Mouse (Mus musculus) erythroblast, adult 5-6 weeks (primary cell): Measurements from ENCODE around the gene Ptger3. TPM values are rescaled to one million over a fixed set of nuclear protein-coding genes. Genes with fewer than 3 reads are reported as not detected.

ENCODE experiments used
- ATAC-seq: replicated peaks from 2 replicates; pipeline ENCODE4 v1.8.0; 2016; ENCODE audit warnings: moderate number of reproducible peaks, mild to moderate bottlenecking, moderate TSS enrichment, inconsistent platforms; ENCODE audit not compliant: poor library complexity, low FRiP score, severe bottlenecking
- total RNA-seq, 2 experiments: library from RNA; stranded (forward) in 1 of 2; stranded (reverse) in 1 of 2; fragments of 150-400 nt in 1 of 2; fragments of 200-764, 138-1000 nt in 1 of 2; gene quantifications; 2 replicates each; pipeline versions ENCODE4 v1.2.3 to v1.2.4; 2015 to 2017; ENCODE audit warnings: low replicate concordance in 2 of 2

Ptger3 gene
- total RNA-seq, 2 experiments from 2014 or later, result 0.19 to 1.5 TPM

DNA sequence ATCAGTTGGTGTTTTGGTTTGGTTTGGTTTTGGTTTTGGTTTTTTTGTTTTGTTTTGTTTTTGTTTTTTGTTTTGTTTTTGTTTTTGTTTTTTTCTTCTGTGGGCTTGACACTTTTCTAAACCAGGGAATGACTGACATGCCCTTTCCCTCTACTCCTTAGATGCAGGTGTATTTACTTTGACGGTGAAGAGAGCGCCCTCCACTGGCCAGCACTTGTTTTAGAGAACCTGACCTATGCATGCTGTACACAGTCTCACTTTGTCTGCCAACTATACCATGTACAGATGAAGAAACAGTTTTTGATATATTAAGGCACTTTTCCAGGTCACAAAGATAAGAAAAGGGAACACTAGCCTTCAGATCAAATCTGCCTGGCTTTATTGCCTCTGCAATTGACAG lies 15.1 kb downstream of the Ptger3 start:
- ATAC-seq, result no peak

DNA sequence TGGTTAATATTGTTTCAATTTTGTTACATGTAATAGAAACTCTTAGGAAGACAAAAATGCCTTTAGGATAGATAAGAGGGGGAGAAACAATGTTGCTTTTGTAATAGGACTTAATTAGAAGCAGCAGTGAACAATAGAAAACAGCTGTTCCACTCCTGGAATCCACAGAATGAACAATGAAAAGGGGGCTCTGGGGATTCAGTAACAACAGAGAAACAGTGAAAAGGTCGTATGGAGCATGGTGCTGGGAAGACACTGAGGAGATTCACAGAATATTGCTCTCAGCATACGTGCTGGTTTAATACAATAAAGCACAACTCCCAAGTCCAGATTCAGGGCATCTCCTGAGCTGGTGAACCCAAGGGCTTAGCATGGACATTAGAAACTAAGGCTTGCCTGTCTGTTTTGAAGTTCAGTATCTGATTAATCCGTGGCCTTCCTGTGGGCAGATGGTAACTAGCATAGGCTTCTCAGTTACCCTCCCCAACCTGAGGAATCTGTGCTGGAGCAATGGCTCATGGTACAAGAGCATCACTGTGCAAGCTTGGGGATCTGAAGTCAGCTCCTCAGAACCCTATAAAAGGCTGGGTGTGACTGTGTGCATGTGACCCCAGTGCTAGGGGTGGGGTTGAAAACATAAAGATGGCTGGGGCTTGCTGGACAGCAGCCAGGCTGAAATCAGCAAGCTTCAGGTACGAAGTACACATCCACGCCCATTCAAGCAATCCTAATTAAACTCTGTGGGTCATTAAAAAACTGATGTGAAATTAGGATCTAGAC lies 16.1 kb downstream of the Ptger3 start:
- ATAC-seq, result peak; percentile 75

DNA sequence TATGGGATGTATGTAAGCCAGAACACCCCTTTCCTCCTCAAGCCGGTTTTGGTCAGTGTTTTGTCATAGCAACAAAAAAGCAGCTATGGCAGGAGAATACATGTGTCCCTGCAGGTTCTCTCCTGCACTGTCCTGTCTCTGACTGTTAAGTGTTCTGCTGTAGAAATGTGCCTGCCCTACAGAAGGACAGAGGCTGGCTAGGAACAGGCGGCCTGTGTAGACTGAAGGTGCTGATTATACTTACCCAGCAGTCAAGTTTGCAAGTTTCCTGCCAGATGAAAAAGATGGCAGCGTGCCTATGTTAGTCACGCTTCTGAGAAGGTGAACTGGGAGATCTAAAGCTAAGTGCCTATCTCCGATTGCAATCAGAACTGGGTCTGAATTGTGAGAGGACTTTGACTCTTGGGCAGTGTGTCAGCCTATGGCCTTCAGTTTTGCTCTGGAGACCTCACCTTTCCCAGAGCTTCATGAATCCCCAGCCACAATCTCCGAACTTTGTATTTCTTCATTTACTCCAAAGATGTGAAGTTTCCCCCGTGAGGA lies 31.2 kb downstream of the Ptger3 start:
- ATAC-seq, result no peak

DNA sequence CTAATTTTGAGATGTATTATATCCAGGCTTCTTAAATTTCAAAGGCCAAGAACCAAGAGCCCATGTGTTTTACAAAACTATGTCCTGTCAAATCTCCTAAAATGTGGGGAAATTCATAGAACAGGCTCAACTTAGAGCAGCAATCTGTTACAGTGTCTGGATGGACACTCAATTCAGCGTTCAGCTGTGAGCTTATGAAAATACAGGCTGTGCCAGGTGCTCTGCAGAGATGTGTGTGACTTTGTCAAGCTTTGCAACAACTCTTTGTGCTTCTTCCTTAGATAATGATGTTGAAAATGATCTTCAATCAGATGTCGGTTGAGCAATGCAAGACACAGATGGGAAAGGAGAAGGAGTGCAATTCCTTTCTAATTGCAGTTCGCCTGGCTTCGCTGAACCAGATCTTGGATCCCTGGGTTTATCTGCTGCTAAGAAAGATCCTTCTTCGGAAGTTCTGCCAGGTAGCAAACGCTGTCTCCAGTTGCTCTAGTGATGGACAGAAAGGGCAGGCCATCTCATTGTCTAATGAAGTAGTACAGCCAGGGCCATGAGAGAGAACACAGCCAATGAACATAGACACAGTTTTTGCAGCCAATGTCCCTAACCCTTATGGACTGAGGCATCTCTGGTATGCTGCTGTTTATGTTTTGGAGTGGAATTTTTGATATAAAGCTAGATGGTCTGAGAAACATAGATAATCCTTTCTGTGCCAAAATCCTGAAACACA lies 38.2 kb downstream of the Ptger3 start:
- ATAC-seq, result no peak

DNA sequence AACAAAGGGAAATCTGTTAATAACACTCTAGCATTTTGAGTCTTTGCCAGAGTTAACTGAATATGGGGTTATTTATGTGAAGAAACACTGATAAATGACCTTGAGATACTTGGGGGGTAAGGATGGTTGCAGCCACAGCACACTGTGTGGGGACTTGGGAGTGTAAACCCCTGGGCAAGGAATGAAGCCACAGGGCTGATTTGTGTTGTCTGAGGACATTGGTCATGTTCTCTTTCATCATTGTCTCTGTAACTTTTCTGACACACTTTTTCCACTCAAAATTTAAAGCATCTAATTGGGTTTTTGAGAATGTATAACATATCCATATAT lies 38.7 kb downstream of the Ptger3 start:
- no peak for ATAC-seq

DNA sequence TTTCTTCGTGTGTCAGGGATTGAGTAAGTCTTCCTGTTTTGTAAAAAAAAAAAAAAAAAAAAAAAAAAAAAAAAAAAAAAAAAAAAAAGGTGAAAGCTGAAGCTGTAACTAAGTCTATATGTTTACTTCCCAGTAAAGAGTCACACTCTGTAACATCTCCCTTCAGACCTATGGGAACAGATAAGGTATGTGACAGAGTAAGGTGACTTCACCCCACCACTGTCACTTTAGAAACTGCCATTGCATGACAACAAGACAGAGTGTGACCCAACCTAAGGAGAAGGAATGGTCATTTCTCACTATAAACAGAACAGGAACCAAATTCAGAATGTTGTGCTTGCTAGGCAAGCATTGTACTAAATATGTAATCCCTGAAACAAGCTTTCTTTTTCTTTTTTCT lies 46.9 kb downstream of the Ptger3 start:
- ATAC-seq, result no peak

DNA sequence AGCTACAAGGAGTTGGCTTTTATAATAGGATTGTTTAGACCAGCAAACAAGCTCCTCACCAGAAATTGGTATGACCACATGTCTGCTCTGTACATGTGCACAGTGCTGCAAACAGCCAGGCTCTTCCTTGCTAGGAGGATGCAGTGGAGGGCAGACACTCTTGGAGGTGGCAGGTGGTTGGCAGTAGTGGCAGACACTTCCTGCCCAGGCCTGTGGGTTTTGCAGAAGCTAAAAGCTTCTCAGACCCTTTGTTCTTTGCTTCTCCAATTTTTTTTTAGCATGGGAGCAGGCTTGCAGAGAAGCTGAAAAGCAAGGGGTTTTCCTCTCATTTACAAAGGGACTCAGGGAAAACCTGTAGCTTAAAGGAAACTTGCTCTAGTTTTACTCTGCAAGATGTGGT lies 50.3 kb downstream of the Ptger3 start:
- no peak for ATAC-seq

DNA sequence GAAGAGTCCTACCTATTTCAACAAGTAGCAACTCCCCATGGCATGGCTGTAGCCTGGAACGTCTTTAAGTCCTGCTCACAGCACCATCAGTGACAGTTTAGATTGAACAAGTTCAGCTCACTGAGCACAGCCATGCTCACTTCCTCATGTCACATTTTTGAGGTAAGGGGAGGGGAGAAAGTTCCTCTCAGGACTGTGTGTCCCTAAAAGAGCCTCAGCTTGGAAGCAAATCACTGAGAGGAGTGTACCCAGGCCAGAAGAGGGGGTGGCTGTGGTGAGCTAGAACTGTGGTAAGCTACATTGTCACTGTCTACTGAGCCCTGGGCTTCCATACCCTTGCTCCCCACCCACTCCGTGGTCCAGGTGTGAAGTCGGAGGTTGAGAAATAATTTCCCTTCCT lies 60.7 kb downstream of the Ptger3 start:
- no peak for ATAC-seq

DNA sequence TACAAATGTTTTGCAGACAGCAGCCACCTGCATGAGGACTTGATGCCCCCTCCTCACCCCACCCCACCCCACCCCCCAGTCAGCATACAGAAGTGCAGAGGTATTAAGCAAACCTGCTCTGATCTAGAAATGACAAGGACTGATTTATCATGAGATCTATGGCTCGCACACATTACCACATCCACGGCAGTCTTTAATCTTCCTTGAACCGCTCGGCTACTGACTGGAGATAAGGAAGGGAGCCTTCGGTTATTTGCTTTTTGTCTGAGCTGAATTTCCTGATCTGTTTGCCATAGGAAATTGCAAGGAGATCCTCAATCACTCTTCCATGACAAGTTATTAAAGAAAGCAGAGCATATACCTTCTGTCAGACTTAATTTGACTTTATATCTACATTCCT lies 64.0 kb downstream of the Ptger3 start:
- no peak for ATAC-seq

DNA sequence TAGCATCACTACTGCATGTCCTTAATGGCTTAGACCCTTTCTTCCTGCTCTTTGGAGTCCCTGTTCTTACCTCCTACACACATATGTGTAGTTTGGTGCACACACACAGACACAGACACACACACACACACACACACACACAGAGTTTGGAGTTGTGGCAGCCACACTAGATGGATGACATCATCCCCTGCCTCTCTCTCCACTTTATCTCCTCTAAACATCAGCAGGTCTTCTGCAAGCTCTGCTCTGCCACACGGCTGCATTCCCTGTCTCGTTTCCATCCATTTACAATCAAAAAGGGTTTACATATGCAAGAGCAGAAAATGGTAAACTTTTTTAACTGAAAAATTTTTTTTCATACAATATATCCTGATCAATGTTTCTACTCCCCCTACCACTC lies 64.7 kb downstream of the Ptger3 start:
- ATAC-seq, result peak; percentile 64

DNA sequence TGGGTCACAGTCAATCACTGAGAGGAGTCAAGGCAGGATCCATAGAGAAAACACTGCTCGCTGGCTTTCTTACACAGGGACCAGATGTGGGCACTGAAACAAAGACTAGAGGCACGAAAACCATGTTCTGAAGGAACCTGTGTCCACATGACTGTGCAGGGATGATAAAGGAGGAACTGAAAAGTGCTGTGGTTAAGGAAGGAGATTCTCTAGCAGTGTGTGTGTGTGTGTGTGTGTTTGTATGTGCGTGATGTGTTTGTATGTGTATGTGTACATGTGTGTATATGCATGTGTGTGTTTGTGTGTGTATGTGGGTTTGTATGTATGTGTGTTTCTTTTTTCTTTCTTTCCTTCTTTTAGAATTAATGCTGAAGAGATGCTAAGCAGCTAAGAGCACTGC lies 67.7 kb downstream of the Ptger3 start:
- ATAC-seq, result no peak

DNA sequence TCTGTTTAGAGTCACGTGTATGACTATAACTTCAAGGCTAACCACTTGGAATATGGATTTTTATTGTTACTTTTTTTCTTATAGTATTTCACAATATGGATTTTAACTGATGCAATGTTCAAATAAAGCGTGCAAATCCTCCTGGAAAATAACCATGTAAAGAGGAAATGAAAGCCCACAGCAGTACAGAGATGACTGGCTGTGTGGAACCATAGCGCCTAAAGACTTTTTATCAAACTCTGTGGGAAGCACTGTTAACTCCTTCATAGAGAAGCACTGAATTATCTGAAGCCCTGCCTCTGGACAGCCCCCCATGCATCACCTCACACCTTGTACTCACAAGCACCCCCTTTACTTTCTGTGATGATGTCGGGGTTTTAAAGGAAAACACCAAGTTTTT lies 69.0 kb downstream of the Ptger3 start:
- no peak for ATAC-seq

DNA sequence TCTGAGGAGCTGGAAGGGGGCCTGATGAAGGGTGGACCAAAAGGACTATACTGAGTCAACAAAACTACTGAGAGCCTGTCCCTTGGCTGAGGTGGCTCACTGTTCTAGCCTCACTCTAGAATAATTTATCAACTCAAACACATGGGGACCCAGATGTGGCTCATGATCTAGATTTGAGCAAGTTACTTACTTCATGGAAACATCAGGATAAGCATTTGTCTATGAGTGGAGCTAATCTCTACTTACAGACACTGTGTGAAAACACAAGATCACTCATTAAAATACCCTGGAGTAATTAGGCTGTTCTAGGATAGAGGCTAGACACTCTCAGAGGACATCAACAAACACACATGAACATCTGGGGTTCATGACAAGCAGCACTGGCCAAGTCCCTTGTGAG lies 70.2 kb downstream of the Ptger3 start:
- ATAC-seq, result peak; percentile 65

DNA sequence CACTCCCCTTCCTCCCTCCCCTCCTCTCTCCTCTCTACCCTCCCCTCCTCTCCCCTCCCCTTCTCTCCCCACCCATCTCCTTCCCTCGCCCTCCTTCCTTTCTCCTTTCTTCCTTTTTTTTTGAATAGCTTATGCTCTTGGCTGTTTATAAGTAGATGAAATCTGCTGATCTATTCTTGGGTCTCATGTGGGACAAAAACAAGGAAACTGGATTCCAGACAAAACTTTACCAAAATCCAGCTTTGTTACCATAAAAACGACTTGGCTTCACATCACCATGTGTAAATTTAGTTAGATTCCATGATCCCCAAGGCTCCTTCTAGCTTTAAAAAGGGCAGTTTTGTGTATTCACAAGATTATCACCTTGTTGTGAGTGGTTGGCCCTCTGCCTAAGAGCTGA lies 70.6 kb downstream of the Ptger3 start:
- ATAC-seq, result no peak

DNA sequence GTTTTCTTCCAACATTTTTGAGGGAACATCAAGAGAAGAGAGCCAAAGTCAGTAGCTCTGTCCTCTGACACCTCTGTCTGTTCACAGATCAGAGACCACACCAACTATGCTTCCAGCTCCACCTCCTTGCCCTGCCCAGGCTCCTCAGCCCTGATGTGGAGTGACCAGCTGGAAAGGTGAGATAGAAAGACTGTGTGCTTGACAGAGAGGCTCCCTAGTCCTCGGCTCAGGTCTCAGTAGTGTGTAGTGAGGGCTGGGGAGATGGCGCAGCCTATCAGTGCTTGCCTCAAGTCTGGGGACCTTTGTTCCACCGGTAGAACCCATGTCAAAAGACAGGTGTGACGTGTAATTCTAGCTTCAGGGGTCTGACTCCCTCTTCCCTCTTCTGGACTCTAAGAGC lies 74.9 kb downstream of the Ptger3 start:
- ATAC-seq, result peak; percentile 45; the same call in 1 of the 2 replicates

DNA sequence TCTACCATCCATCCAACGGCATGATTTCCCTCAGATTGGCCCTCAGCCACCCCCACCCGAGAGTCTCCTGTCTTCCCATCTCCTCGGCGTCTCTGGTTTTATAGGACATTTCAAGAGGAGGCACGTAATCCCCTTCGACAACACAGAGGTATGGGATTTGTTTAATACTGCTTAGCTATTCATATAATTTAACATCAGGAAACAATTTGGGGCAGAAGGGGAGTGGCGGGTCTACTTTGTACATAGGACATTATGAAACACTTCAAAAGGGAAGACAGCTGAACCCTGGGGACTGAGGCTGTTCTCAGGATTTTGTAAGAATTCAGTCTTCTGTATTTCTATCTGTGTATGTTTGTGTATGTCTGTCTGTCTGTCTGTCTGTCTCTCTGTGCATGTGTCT lies 94.9 kb downstream of the Ptger3 start:
- no peak for ATAC-seq

DNA sequence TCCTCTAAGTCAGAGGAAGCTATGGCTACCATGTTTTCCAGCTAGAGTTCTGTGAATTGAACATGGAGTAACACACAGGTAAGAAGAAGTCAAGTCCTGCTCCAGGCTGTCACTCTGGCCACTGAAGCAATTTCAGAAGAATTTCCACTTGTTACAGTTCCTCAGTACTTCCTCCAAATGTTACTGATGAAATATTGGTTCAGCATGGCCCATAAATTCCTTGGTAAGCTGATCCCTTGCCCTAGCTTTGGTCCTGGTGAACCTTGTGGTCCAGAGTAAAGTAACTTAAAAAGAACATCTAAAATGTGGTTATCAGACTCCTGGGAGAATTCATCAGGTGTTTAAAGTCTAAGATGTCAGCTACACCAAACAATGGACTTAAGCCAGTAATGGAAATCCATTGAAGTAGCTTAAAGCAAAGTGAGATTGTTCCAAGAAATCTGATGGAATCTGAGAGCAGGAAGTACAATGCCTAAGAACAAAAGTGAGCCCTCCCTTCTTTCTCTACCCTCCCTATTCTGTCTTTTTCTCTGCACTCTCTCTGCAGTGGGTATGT lies 97.9 kb downstream of the Ptger3 start:
- ATAC-seq, result no peak

DNA sequence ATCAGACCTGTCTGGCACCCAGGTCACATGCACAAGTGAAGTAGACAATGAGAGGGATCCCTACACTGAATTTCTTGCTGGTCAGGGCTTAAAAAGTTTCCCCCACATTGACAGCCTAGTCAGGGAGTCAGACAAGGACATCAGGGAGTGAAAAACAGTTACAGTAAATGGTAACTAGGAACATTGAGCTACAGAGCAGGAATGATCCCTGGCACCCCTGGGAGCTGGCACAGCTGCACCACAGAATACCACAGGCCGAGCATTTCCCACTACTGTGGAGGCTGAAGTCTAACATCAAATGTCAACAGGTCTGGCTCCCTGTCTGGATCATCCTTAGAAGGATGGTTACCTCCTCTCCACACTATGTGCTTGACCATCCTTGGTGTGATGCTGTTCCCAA lies 98.8 kb downstream of the Ptger3 start:
- no peak for ATAC-seq

DNA sequence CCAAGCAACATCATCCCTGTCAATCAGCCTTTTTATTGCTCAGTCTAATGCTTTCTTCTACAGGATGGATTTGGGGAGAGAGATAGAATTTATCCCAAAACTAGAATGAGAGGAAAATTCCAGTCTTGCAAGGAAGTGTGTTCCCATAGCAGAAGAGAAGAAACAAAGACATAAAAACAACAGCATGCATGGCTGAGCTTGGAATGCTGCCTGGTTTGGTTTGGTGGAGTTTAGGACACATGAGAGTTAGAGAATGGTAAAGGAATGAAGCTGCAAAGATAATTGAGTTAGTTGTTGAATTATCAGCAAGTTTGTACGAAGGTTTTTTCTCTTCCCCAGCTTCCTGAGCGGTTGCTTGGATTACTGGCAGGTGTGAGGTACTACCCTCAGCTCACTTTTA lies 99.5 kb downstream of the Ptger3 start:
- no peak for ATAC-seq

DNA sequence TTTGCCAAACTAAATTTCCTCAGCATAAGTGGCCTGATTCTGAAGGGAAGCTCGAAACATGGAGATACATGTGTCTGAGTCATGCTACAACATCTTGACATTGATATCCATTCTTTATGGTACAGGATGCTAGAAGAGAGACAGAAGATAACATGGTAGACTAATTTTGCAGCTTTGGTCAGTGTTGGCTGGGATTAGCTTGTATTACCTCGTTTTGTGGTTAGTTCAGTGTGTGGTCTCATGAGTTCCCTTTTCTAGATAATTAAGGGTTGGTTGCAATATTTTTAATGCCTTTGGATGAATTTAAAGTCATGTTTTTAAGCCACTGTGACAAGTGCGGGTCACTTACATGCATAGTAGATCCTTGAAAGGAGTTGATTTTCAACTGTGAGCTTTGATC lies 119.4 kb downstream of the Ptger3 start:
- ATAC-seq, result no peak
